Mouse (Mus musculus) forebrain, postnatal 0 days (tissue): ENCODE measurements at regions not wholly inside any gene's neighbourhood (a gene's known extent, or its start where the extent isn't known, plus 50 kb on each side); places are given as distances from the start of the nearest gene placed in this dataset.

Source experiments
- ATAC-seq: fragments of 200-750 bp; cut with Nextera tagmentation; 2 replicates; pipeline ENCODE4 v1.8.0; 2017; ENCODE audit warnings: mild to moderate bottlenecking, moderate library complexity
- DNase-seq: peaks from one replicate; pipeline ENCODE4 v3.0.0-alpha.2; 2015
- H3K27ac ChIP-seq: fragments of 300-500 bp; sonication (generic); 2 replicates; pipeline ENCODE4 v1.5.1; 2014; ENCODE audit warnings: low read depth, mild to moderate bottlenecking, antibody characterized with exemption, low read length, moderate library complexity, mixed read lengths
- H3K27me3 ChIP-seq: fragments of 300-500 bp; sonication (generic); 2 replicates; pipeline ENCODE4 v1.6.1; 2014; ENCODE audit warnings: mild to moderate bottlenecking, low read length, mixed read lengths; ENCODE audit not compliant: insufficient read depth
- H3K36me3 ChIP-seq: fragments of 300-500 bp; sonication (generic); 2 replicates; pipeline ENCODE4 v1.6.1; 2014; ENCODE audit warnings: mild to moderate bottlenecking, moderate library complexity; ENCODE audit not compliant: insufficient read depth
- H3K4me1 ChIP-seq: fragments of 300-500 bp; sonication (generic); 2 replicates; pipeline ENCODE4 v1.6.1; 2014; ENCODE audit warnings: antibody characterized with exemption; ENCODE audit not compliant: insufficient read depth
- H3K4me2 ChIP-seq: fragments of 300-500 bp; sonication (generic); 2 replicates; pipeline ENCODE4 v1.6.1; 2014; ENCODE audit warnings: low read depth, mild to moderate bottlenecking, moderate library complexity
- H3K4me3 ChIP-seq: fragments of 300-500 bp; sonication (generic); 2 replicates; pipeline ENCODE4 v1.5.1; 2014; ENCODE audit warnings: low read depth, low read length, mixed read lengths
- H3K9ac ChIP-seq: fragments of 300-500 bp; sonication (generic); 2 replicates; pipeline ENCODE4 v1.6.1; 2014; ENCODE audit warnings: mild to moderate bottlenecking
- H3K9me3 ChIP-seq: fragments of 300-500 bp; sonication (generic); 2 replicates; pipeline ENCODE4 v1.6.1; 2016; ENCODE audit warnings: low read length
- CTCF ChIP-seq: sonication (generic); IDR thresholded peaks from 2 replicates; pipeline ENCODE4 v1.5.1; 2016; ENCODE audit warnings: antibody characterized with exemption, control low read depth, low read depth
- WGBS: fragments of 180-500 bp; shearing (Covaris S2); extraction: QIAGEN DNeasy Blood & Tissue Kit; methylation state at CpG from one replicate; pipeline ENCODE4 v1.1.7; 2014; 5-methylcytosine and 5-hydroxymethylcytosine counted together

GRCm38 (mm10) chr11:7944956-7945515 is 719.3 kb downstream of the Tns3 start:
- no peaks in the 10 kb centered on the region for H3K9me3 ChIP-seq
- H3K27ac ChIP-seq, result no peak overlapping the region
- H3K4me1 ChIP-seq, result no peaks in the 10 kb centered on the region
- no peak for TF ChIP-seq CTCF
- no peaks in the 10 kb centered on the region for H3K36me3 ChIP-seq
- H3K4me2 ChIP-seq, result no peak overlapping the region
- WGBS, result 77% methylated on average over 5 of the region's 5 CpGs
- H3K9ac ChIP-seq, result no peak overlapping the region
- ATAC-seq (no peak), DNase-seq (no peak)
- H3K4me3 ChIP-seq, result no peak overlapping the region
- H3K27me3 ChIP-seq, result no peaks in the 10 kb centered on the region

- no peak for TF ChIP-seq CTCF
- 82% methylated on average over 4 of the region's 4 CpGs for WGBS
Observed at GRCm38 (mm10) chr11:7944373-7944772, 720.0 kb downstream of the Tns3 start.

GRCm38 (mm10) chr11:7933611-7934010 is 719.9 kb upstream of the Igfbp3 start:
- H3K27ac ChIP-seq, result no peak overlapping the region
- TF ChIP-seq CTCF, result no peak

More at GRCm38 (mm10) chr11:7944373-7944772, 720.0 kb downstream of the Tns3 start:
- Histone ChIP-seq H3K27ac (no peak overlapping the region), H3K27me3 (no peaks in the 10 kb centered on the region), H3K4me2 (no peak overlapping the region), H3K4me1 (no peaks in the 10 kb centered on the region), H3K9ac (no peak overlapping the region), H3K36me3 (no peaks in the 10 kb centered on the region), H3K4me3 (no peak overlapping the region), H3K9me3 (no peaks in the 10 kb centered on the region)
- DNase-seq (no peak), ATAC-seq (no peak)

GRCm38 (mm10) chr11:7932638-7933037 is 718.9 kb upstream of the Igfbp3 start:
- Histone ChIP-seq H3K4me1 (no peaks in the 10 kb centered on the region), H3K4me2 (no peak overlapping the region), H3K27me3 (no peaks in the 10 kb centered on the region), H3K4me3 (no peak overlapping the region), H3K9me3 (no peaks in the 10 kb centered on the region), H3K36me3 (no peaks in the 10 kb centered on the region), H3K27ac (no peak overlapping the region), H3K9ac (no peak overlapping the region)
- WGBS, result 94% methylated on average over 5 of the region's 5 CpGs
- TF ChIP-seq CTCF, result no peak
- ATAC-seq (no peak), DNase-seq (no peak)

More at GRCm38 (mm10) chr11:7933611-7934010, 719.9 kb upstream of the Igfbp3 start:
- DNase-seq, result no peak
- Histone ChIP-seq H3K4me2 (no peak overlapping the region), H3K36me3 (no peaks in the 10 kb centered on the region), H3K9me3 (no peaks in the 10 kb centered on the region), H3K27me3 (no peaks in the 10 kb centered on the region), H3K9ac (no peak overlapping the region), H3K4me1 (no peaks in the 10 kb centered on the region), H3K4me3 (no peak overlapping the region)
- no peak for ATAC-seq
- whole genome bisulfite sequencing, result 75% methylated on average over 3 of the region's 3 CpGs

- no peak overlapping the region for H3K9ac ChIP-seq
- DNase-seq, result no peak
- no peak for ATAC-seq
- no peak for TF ChIP-seq CTCF
- H3K9me3 ChIP-seq, result no peaks in the 10 kb centered on the region
- H3K27ac ChIP-seq, result no peak overlapping the region
- H3K4me1 ChIP-seq, result no peaks in the 10 kb centered on the region
- H3K27me3 ChIP-seq, result no peaks in the 10 kb centered on the region
- H3K4me2 ChIP-seq, result no peak overlapping the region
- H3K36me3 ChIP-seq, result no peaks in the 10 kb centered on the region
- no peak overlapping the region for H3K4me3 ChIP-seq
- 84% methylated on average over 2 of the region's 3 CpGs for WGBS
Observed at GRCm38 (mm10) chr11:7931064-7931797, 717.5 kb upstream of the Igfbp3 start.

- Histone ChIP-seq H3K9ac (no peak overlapping the region), H3K27ac (no peak overlapping the region), H3K4me1 (no peaks in the 10 kb centered on the region), H3K4me2 (no peak overlapping the region), H3K9me3 (no peaks in the 10 kb centered on the region), H3K4me3 (no peak overlapping the region), H3K36me3 (no peaks in the 10 kb centered on the region), H3K27me3 (no peaks in the 10 kb centered on the region)
- TF ChIP-seq CTCF, result no peak
- DNase-seq, result no peak
- no peak for ATAC-seq
Observed at GRCm38 (mm10) chr11:7927676-7928075, 714.0 kb upstream of the Igfbp3 start.

- H3K4me1 ChIP-seq, result no peaks in the 10 kb centered on the region
- no peaks in the 10 kb centered on the region for H3K27me3 ChIP-seq
- no peak overlapping the region for H3K27ac ChIP-seq
- ATAC-seq, result no peak
- 82% methylated on average over 3 of the region's 3 CpGs for WGBS
- H3K4me2 ChIP-seq, result no peak overlapping the region
- no peak overlapping the region for H3K9ac ChIP-seq
- peak; percentile 2 for DNase-seq
- no peak overlapping the region for H3K4me3 ChIP-seq
- no peaks in the 10 kb centered on the region for H3K9me3 ChIP-seq
- TF ChIP-seq CTCF, result no peak
- H3K36me3 ChIP-seq, result no peaks in the 10 kb centered on the region
Observed at GRCm38 (mm10) chr11:7912036-7912435, 698.3 kb upstream of the Igfbp3 start.
